Mouse (Mus musculus) B cell, adult 62 days (primary cell): ENCODE measurements around the gene Olfr1436. TPM values are rescaled to one million over a fixed set of nuclear protein-coding genes. Genes with fewer than 3 reads are reported as not detected.

Experiments used
- total RNA-seq: library from RNA; stranded (reverse); gene quantifications from 4 replicates; pipeline ENCODE4 v1.2.4, GENCODE M21; 2023

The Olfr1436 gene
- total RNA-seq, result not detected in 4 replicates

GRCm38 (mm10) chr19:12299030-12299429, at the start of gene Olfr1436:
Gene Olfr1436, minus strand, starts transcription at chr19:12299130.

GRCm38 (mm10) chr19:12335810-12336209, 36.9 kb upstream of the Olfr1436 start, which contains the start of gene Olfr1438-ps1:
Gene Olfr1438-ps1, minus strand, starts transcription at chr19:12335910.

GRCm38 (mm10) chr19:12325001-12325400, 26.1 kb upstream of the Olfr1436 start, which contains the start of gene Olfr1437:
Gene Olfr1437, minus strand, starts transcription at chr19:12325101.

GRCm38 (mm10) chr19:12279554-12279953, 19.4 kb downstream of the Olfr1436 start, which contains the start of gene Olfr1434:
Gene Olfr1434, plus strand, starts transcription at chr19:12279854.

GRCm38 (mm10) chr19:12260732-12261131, 38.2 kb downstream of the Olfr1436 start, which contains the start of gene Olfr235:
Gene Olfr235, plus strand, starts transcription at chr19:12261032.

Other genes starting within 250 kb of the Olfr1436 start
- gene Olfr1424, start 236.4 kb downstream of the Olfr1436 start, total RNA-seq, result not detected in 4 replicates
- not detected in 4 replicates for gene Olfr1425, start 221.4 kb downstream of the Olfr1436 start, total RNA-seq
- gene Olfr1426, start 207.1 kb downstream of the Olfr1436 start, total RNA-seq, result not detected in 4 replicates
- not detected in 4 replicates for gene Olfr1427, start 195.8 kb downstream of the Olfr1436 start, total RNA-seq
- gene Olfr1428, start 183.2 kb downstream of the Olfr1436 start, total RNA-seq, result not detected in 4 replicates
- gene Olfr76, start 175.9 kb downstream of the Olfr1436 start, total RNA-seq, result not detected in 4 replicates
- gene Olfr1555-ps1, start 129.0 kb downstream of the Olfr1436 start, total RNA-seq, result not detected in 4 replicates
- gene Olfr1431, start 98.5 kb downstream of the Olfr1436 start, total RNA-seq, result not detected in 4 replicates
- not detected in 4 replicates for gene Olfr1432, start 66.5 kb downstream of the Olfr1436 start, total RNA-seq
- gene Olfr262, start 57.5 kb downstream of the Olfr1436 start, total RNA-seq, result not detected in 4 replicates
- gene Olfr235, start 38.1 kb downstream of the Olfr1436 start, total RNA-seq, result not detected in 4 replicates
- gene Olfr1434, start 19.3 kb downstream of the Olfr1436 start, total RNA-seq, result not detected in 4 replicates
- gene Olfr1437, start 26.0 kb upstream of the Olfr1436 start, total RNA-seq, result not detected in 4 replicates
- not detected in 4 replicates for gene Olfr1438-ps1, start 36.8 kb upstream of the Olfr1436 start, total RNA-seq
- not detected in 4 replicates for gene Olfr1440, start 88.1 kb upstream of the Olfr1436 start, total RNA-seq
- not detected in 4 replicates for gene Olfr1441, start 118.3 kb upstream of the Olfr1436 start, total RNA-seq
- not detected in 4 replicates for gene Pfpl, start 128.8 kb upstream of the Olfr1436 start, total RNA-seq
- gene Mpeg1, start 161.6 kb upstream of the Olfr1436 start, total RNA-seq, result 30.5 to 39.8 TPM (median 35.5 TPM) in 4 replicates
- gene Dtx4, start 202.3 kb upstream of the Olfr1436 start, total RNA-seq, result 7.6 to 8.7 TPM (median 8.2 TPM) in 4 replicates
- 119 to 133 TPM (median 130 TPM) in 4 replicates for gene Fam111a, start 246.6 kb upstream of the Olfr1436 start, total RNA-seq